Mouse (Mus musculus): ENCODE measurements around the gene Lrrn4cl.

GRCm38 (mm10) chr19:8819596-8820423, 30.8 kb upstream of the Lrrn4cl start, which contains the start of gene Hnrnpul2:
- TF ChIP-seq CTCF (IDR thresholded peaks at IDR 0.05; ENCODE audit: borderline replicate concordance, extremely low read depth, insufficient read depth, insufficient read length) (no peak), POLR2A (IDR thresholded peaks at IDR 0.05; ENCODE audit: borderline replicate concordance, extremely low read depth, insufficient read depth, insufficient read length, poor library complexity, severe bottlenecking) (peak; percentile 73)
